Mouse (Mus musculus) neural tube, embryonic 15.5 days (tissue): ENCODE data around the gene Hs6st2. TPM values are rescaled to one million over a fixed set of nuclear protein-coding genes. Genes with fewer than 3 reads are reported as not detected.

Experiments
- ATAC-seq: fragments of 200-750 bp; cut with Nextera tagmentation; 2 replicates; pipeline ENCODE4 v1.8.0; 2017; ENCODE audit warnings: mild to moderate bottlenecking, moderate TSS enrichment, moderate library complexity; ENCODE audit not compliant: low FRiP score
- H3K27ac ChIP-seq: fragments of 300-500 bp; sonication (generic); replicated peaks from 2 replicates; pipeline ENCODE4 v1.5.1; 2015; ENCODE audit warnings: mild to moderate bottlenecking, inconsistent platforms
- H3K27me3 ChIP-seq: fragments of 300-500 bp; sonication (generic); replicated peaks from 2 replicates; pipeline ENCODE4 v1.6.1; 2015; ENCODE audit warnings: inconsistent platforms
- H3K36me3 ChIP-seq: fragments of 300-500 bp; sonication (generic); 2 replicates; pipeline ENCODE4 v1.6.1; 2015; ENCODE audit warnings: inconsistent platforms
- H3K4me1 ChIP-seq: fragments of 300-500 bp; sonication (generic); 2 replicates; pipeline ENCODE4 v1.6.1; 2015; ENCODE audit warnings: inconsistent platforms
- H3K4me2 ChIP-seq: fragments of 300-500 bp; sonication (generic); 2 replicates; pipeline ENCODE4 v1.6.1; 2015; ENCODE audit warnings: inconsistent platforms, mild to moderate bottlenecking, moderate library complexity
- H3K4me3 ChIP-seq: fragments of 300-500 bp; sonication (generic); replicated peaks from 2 replicates; pipeline ENCODE4 v1.5.1; 2015; ENCODE audit warnings: mild to moderate bottlenecking, inconsistent platforms
- H3K9ac ChIP-seq: fragments of 300-500 bp; sonication (generic); replicated peaks from 2 replicates; pipeline ENCODE4 v1.6.1; 2015; ENCODE audit warnings: mild to moderate bottlenecking, inconsistent platforms
- H3K9me3 ChIP-seq: fragments of 300-500 bp; sonication (generic); replicated peaks from 2 replicates; pipeline ENCODE4 v1.6.1; 2016; ENCODE audit warnings: inconsistent platforms
- WGBS: fragments of 180-500 bp; shearing (Covaris S2); methylation state at CpG from one replicate; pipeline ENCODE4 v1.1.7; 2015; ENCODE audit warnings: mixed read lengths; 5-methylcytosine and 5-hydroxymethylcytosine counted together
- polyA plus RNA-seq: library from polyadenylated mRNA; unstranded; fragments of >200 nt; fragmentation: Nextera tagmentation; extraction: Ambion mirVana; gene quantifications from 2 replicates; pipeline ENCODE4 v1.2.1, GENCODE M21; 2015

Hs6st2 gene
- polyA plus RNA-seq, 1 experiment from 2014 or later, result 38.4 TPM

- 83% methylated on average over 5 of the region's 5 CpGs for WGBS
- Histone ChIP-seq H3K27me3 (no peaks in the 10 kb centered on the region), H3K36me3 (no peaks in the 10 kb centered on the region), H3K4me3 (no peak overlapping the region), H3K9me3 (no peaks in the 10 kb centered on the region), H3K27ac (no peak overlapping the region), H3K4me2 (no peak overlapping the region), H3K4me1 (no peaks in the 10 kb centered on the region), H3K9ac (no peak overlapping the region)
- no peak for ATAC-seq
These were observed 142.0 kb downstream of the Hs6st2 start for GRCm38 (mm10) chrX:51539626-51540025.

GRCm38 (mm10) chrX:51537082-51537481 lies 144.6 kb downstream of the Hs6st2 start:
- Histone ChIP-seq H3K4me3 (no peak overlapping the region), H3K4me1 (no peaks in the 10 kb centered on the region), H3K9ac (no peak overlapping the region), H3K9me3 (no peaks in the 10 kb centered on the region), H3K36me3 (no peaks in the 10 kb centered on the region), H3K4me2 (no peak overlapping the region), H3K27me3 (no peaks in the 10 kb centered on the region), H3K27ac (no peak overlapping the region)
- WGBS, result 96% methylated on average over 3 of the region's 3 CpGs
- no peak for ATAC-seq

- H3K9me3 ChIP-seq, result no peaks in the 10 kb centered on the region
- no peak overlapping the region for H3K4me2 ChIP-seq
- no peaks in the 10 kb centered on the region for H3K4me1 ChIP-seq
- no peaks in the 10 kb centered on the region for H3K27me3 ChIP-seq
- 95% methylated on average over 6 of the region's 6 CpGs for WGBS
- H3K4me3 ChIP-seq, result no peak overlapping the region
- no peaks in the 10 kb centered on the region for H3K36me3 ChIP-seq
- H3K27ac ChIP-seq, result no peak overlapping the region
- no peak for ATAC-seq
- no peak overlapping the region for H3K9ac ChIP-seq
These were observed 146.4 kb downstream of the Hs6st2 start for GRCm38 (mm10) chrX:51535226-51535625.

- no peak for ATAC-seq
- H3K9ac ChIP-seq, result no peak overlapping the region
- WGBS, result 78% methylated on average over 1 of the region's 1 CpGs
- no peaks in the 10 kb centered on the region for H3K9me3 ChIP-seq
- H3K27me3 ChIP-seq, result no peaks in the 10 kb centered on the region
- no peak overlapping the region for H3K4me3 ChIP-seq
- no peak overlapping the region for H3K27ac ChIP-seq
- H3K4me1 ChIP-seq, result no peaks in the 10 kb centered on the region
- H3K36me3 ChIP-seq, result no peaks in the 10 kb centered on the region
- H3K4me2 ChIP-seq, result no peak overlapping the region
These were observed 150.5 kb downstream of the Hs6st2 start for GRCm38 (mm10) chrX:51531136-51531535.

- Histone ChIP-seq H3K4me3 (no peak overlapping the region), H3K36me3 (no peaks in the 10 kb centered on the region), H3K9me3 (no peaks in the 10 kb centered on the region), H3K27ac (no peak overlapping the region), H3K4me2 (no peak overlapping the region), H3K9ac (no peak overlapping the region), H3K4me1 (no peaks in the 10 kb centered on the region), H3K27me3 (no peaks in the 10 kb centered on the region)
- ATAC-seq, result no peak
These were observed 153.1 kb downstream of the Hs6st2 start for GRCm38 (mm10) chrX:51528601-51529000.

GRCm38 (mm10) chrX:51514831-51515230 lies 166.8 kb downstream of the Hs6st2 start:
- ATAC-seq, result no peak
- no peaks in the 10 kb centered on the region for H3K4me1 ChIP-seq
- no peak overlapping the region for H3K9ac ChIP-seq
- H3K4me3 ChIP-seq, result no peak overlapping the region
- H3K4me2 ChIP-seq, result no peak overlapping the region
- WGBS, result 13% methylated on average over 1 of the region's 1 CpGs
- no peaks in the 10 kb centered on the region for H3K36me3 ChIP-seq
- no peak overlapping the region for H3K27ac ChIP-seq
- no peaks in the 10 kb centered on the region for H3K9me3 ChIP-seq
- H3K27me3 ChIP-seq, result no peaks in the 10 kb centered on the region

GRCm38 (mm10) chrX:51506526-51506925 lies 175.1 kb downstream of the Hs6st2 start:
- Histone ChIP-seq H3K36me3 (no peaks in the 10 kb centered on the region), H3K27ac (no peak overlapping the region), H3K9me3 (no peaks in the 10 kb centered on the region), H3K4me3 (no peak overlapping the region), H3K4me1 (no peaks in the 10 kb centered on the region), H3K4me2 (no peak overlapping the region), H3K27me3 (no peaks in the 10 kb centered on the region), H3K9ac (no peak overlapping the region)
- WGBS, result 78% methylated on average over 4 of the region's 4 CpGs
- no peak for ATAC-seq

GRCm38 (mm10) chrX:51505691-51506090 lies 176.0 kb downstream of the Hs6st2 start:
- H3K4me1 ChIP-seq, result no peaks in the 10 kb centered on the region
- ATAC-seq, result no peak
- no peak overlapping the region for H3K9ac ChIP-seq
- H3K36me3 ChIP-seq, result no peaks in the 10 kb centered on the region
- no peak overlapping the region for H3K27ac ChIP-seq
- 77% methylated on average over 1 of the region's 1 CpGs for WGBS
- no peaks in the 10 kb centered on the region for H3K9me3 ChIP-seq
- no peak overlapping the region for H3K4me2 ChIP-seq
- H3K27me3 ChIP-seq, result no peaks in the 10 kb centered on the region
- H3K4me3 ChIP-seq, result no peak overlapping the region

- ATAC-seq, result no peak
- no peaks in the 10 kb centered on the region for H3K9me3 ChIP-seq
- H3K4me3 ChIP-seq, result no peak overlapping the region
- no peak overlapping the region for H3K4me2 ChIP-seq
- H3K4me1 ChIP-seq, result no peaks in the 10 kb centered on the region
- H3K9ac ChIP-seq, result no peak overlapping the region
- no peak overlapping the region for H3K27ac ChIP-seq
- no peaks in the 10 kb centered on the region for H3K36me3 ChIP-seq
- no peaks in the 10 kb centered on the region for H3K27me3 ChIP-seq
- 60% methylated on average over 7 of the region's 7 CpGs for WGBS
These were observed 177.7 kb downstream of the Hs6st2 start for GRCm38 (mm10) chrX:51503781-51504471.

GRCm38 (mm10) chrX:51497831-51498230 lies 183.8 kb downstream of the Hs6st2 start:
- Histone ChIP-seq H3K9ac (no peak overlapping the region), H3K36me3 (no peaks in the 10 kb centered on the region), H3K4me1 (no peaks in the 10 kb centered on the region), H3K4me3 (no peak overlapping the region), H3K27ac (no peak overlapping the region), H3K4me2 (no peak overlapping the region), H3K27me3 (no peaks in the 10 kb centered on the region), H3K9me3 (no peaks in the 10 kb centered on the region)
- 61% methylated on average over 1 of the region's 1 CpGs for WGBS
- no peak for ATAC-seq

GRCm38 (mm10) chrX:51488374-51488773 lies 193.3 kb downstream of the Hs6st2 start:
- H3K9ac ChIP-seq, result no peak overlapping the region
- H3K27me3 ChIP-seq, result no peaks in the 10 kb centered on the region
- no peak overlapping the region for H3K4me3 ChIP-seq
- H3K36me3 ChIP-seq, result no peaks in the 10 kb centered on the region
- no peak overlapping the region for H3K4me2 ChIP-seq
- H3K27ac ChIP-seq, result no peak overlapping the region
- H3K4me1 ChIP-seq, result no peaks in the 10 kb centered on the region
- ATAC-seq, result no peak
- no peaks in the 10 kb centered on the region for H3K9me3 ChIP-seq

GRCm38 (mm10) chrX:51469411-51469810 lies 212.2 kb downstream of the Hs6st2 start:
- H3K27ac ChIP-seq, result no peak overlapping the region
- no peak for ATAC-seq
- H3K36me3 ChIP-seq, result no peaks in the 10 kb centered on the region
- no peaks in the 10 kb centered on the region for H3K27me3 ChIP-seq
- no peak overlapping the region for H3K9ac ChIP-seq
- H3K4me3 ChIP-seq, result no peak overlapping the region
- H3K9me3 ChIP-seq, result no peaks in the 10 kb centered on the region
- H3K4me1 ChIP-seq, result no peaks in the 10 kb centered on the region
- H3K4me2 ChIP-seq, result no peak overlapping the region
- 67% methylated on average over 4 of the region's 4 CpGs for WGBS

GRCm38 (mm10) chrX:51461413-51461812 lies 220.2 kb downstream of the Hs6st2 start:
- no peak for ATAC-seq
- Histone ChIP-seq H3K27ac (no peak overlapping the region), H3K27me3 (no peaks in the 10 kb centered on the region), H3K9me3 (no peaks in the 10 kb centered on the region), H3K36me3 (no peaks in the 10 kb centered on the region), H3K4me2 (no peak overlapping the region), H3K9ac (no peak overlapping the region), H3K4me3 (no peak overlapping the region), H3K4me1 (no peaks in the 10 kb centered on the region)
- whole genome bisulfite sequencing, result 83% methylated on average over 3 of the region's 3 CpGs
